Mouse (Mus musculus) CH12.LX (cell line): ENCODE data around the gene Apoa1.

ENCODE experiments used
- CHD1 ChIP-seq: IDR thresholded peaks from 2 replicates; pipeline ENCODE4 v1.6.1; 2012; ENCODE audit warnings: low read depth, low read length, improper control_type of control experiment, inconsistent platforms
- CHD2 ChIP-seq: IDR thresholded peaks from 2 replicates; pipeline ENCODE4 v1.6.1; 2011; ENCODE audit warnings: low read length, improper control_type of control experiment
- CTCF ChIP-seq, 2 experiments: IDR thresholded peaks in 1 of 2; conservative IDR thresholded peaks in 1 of 2; 2 replicates each; pipeline ENCODE4 v1.5.1; 2011 to 2012; ENCODE audit warnings: low read depth in 2 of 2, low read length in 2 of 2, improper control_type of control experiment in 1 of 2, inconsistent platforms in 1 of 2, mild to moderate bottlenecking in 1 of 2, moderate library complexity in 1 of 2
- E2F4 ChIP-seq: IDR thresholded peaks from 2 replicates; pipeline ENCODE4 v1.6.1; 2011; ENCODE audit warnings: low read depth, low read length, improper control_type of control experiment; ENCODE audit not compliant: insufficient replicate concordance
- JUND ChIP-seq: conservative IDR thresholded peaks from 2 replicates; pipeline ENCODE4 v1.6.1; 2011; ENCODE audit warnings: low read depth, low read length, improper control_type of control experiment
- MAX ChIP-seq: IDR thresholded peaks from 2 replicates; pipeline ENCODE4 v1.6.1; 2011; ENCODE audit warnings: low read length, improper control_type of control experiment
- MEF2A ChIP-seq: IDR thresholded peaks from 2 replicates; pipeline ENCODE4 v1.6.1; 2014; ENCODE audit warnings: low read depth, mild to moderate bottlenecking, inconsistent platforms, low read length, improper control_type of control experiment, borderline replicate concordance
- NRF1 ChIP-seq: IDR thresholded peaks from 2 replicates; pipeline ENCODE4 v1.6.1; 2014; ENCODE audit warnings: low read depth, mild to moderate bottlenecking, inconsistent platforms, low read length, improper control_type of control experiment, moderate library complexity
- PAX5 ChIP-seq: IDR thresholded peaks from 2 replicates; pipeline ENCODE4 v1.6.1; 2012; ENCODE audit warnings: low read length, inconsistent platforms, mixed read lengths
- POLR2A ChIP-seq: IDR thresholded peaks from 2 replicates; pipeline ENCODE4 v1.6.1; 2011; ENCODE audit warnings: low read depth, mild to moderate bottlenecking, improper control_type of control experiment, low read length
- POLR2AphosphoS2 ChIP-seq: IDR thresholded peaks from 2 replicates; pipeline ENCODE4 v1.6.1; 2011; ENCODE audit warnings: low read depth, low read length, improper control_type of control experiment
- SIN3A ChIP-seq: IDR thresholded peaks from 2 replicates; pipeline ENCODE4 v1.6.1; 2012; ENCODE audit warnings: low read length, improper control_type of control experiment, inconsistent platforms
- ZMIZ1 ChIP-seq: IDR thresholded peaks from 2 replicates; pipeline ENCODE4 v1.6.1; 2012; ENCODE audit warnings: low read depth, mild to moderate bottlenecking, inconsistent platforms, low read length, improper control_type of control experiment
- ZNF384 ChIP-seq: IDR thresholded peaks from 2 replicates; pipeline ENCODE4 v1.6.1; 2012; ENCODE audit warnings: low read depth, low read length, improper control_type of control experiment, inconsistent platforms

DNA sequence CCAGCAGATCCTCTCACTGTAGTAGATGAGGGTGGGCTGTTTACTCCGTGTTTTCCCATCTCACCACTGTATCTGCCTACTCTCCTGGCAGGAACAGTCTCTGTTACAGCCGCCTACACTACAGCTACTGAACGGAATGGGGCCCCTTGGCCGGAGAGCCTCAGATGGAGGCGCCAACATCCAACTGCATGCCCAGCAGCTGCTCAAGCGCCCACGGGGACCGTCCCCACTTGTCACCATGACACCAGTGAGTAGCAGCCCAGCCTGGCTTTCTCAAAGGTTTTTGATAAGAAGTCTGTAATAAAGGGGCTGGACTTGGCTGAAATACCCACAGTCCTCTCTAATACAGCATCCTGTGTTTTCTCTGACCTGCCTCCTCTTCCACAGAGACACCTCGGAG, 29.9 kb upstream of the Apoa1 start:
- TF ChIP-seq ZNF384 (no peak), PAX5 (no peak), CTCF (conservative IDR thresholded peaks at IDR 0.05 in 1 of 2, IDR thresholded peaks at IDR 0.05 in 1 of 2; ENCODE audit: low read depth in 2 of 2, low read length in 2 of 2) (no peak), JUND (no peak), CHD1 (no peak), CHD2 (no peak), ZMIZ1 (no peak), POLR2A (no peak), MEF2A (no peak), NRF1 (no peak), MAX (no peak), E2F4 (no peak), SIN3A (no peak), POLR2AphosphoS2 (no peak)
